Mouse (Mus musculus) liver, postnatal 0 days (tissue): ENCODE measurements around the gene Srp68. TPM values are rescaled to one million over a fixed set of nuclear protein-coding genes. Genes with fewer than 3 reads are reported as not detected.
A peak's percentile ranks its signal among the peaks of the same experiment; 100 is the strongest.

Experiments
- ATAC-seq: fragments of 200-750 bp; cut with Nextera tagmentation; 2 replicates; pipeline ENCODE4 v1.8.0; 2017; ENCODE audit warnings: mild to moderate bottlenecking, moderate library complexity
- DNase-seq: peaks from one replicate; pipeline ENCODE4 v3.0.0-alpha.2; 2016
- H3K27ac ChIP-seq: fragments of 300-500 bp; sonication (generic); 2 replicates; pipeline ENCODE4 v1.5.1; 2014; ENCODE audit warnings: antibody characterized with exemption, moderate library complexity, mild to moderate bottlenecking, low read depth
- H3K27me3 ChIP-seq: fragments of 300-500 bp; sonication (generic); 2 replicates; pipeline ENCODE4 v1.6.1; 2014; ENCODE audit warnings: low read length, control low read depth, mixed read lengths; ENCODE audit not compliant: insufficient read depth
- H3K36me3 ChIP-seq: fragments of 300-500 bp; sonication (generic); replicated peaks from 2 replicates; pipeline ENCODE4 v1.6.1; 2014; ENCODE audit warnings: mild to moderate bottlenecking, control low read depth, low read length, moderate library complexity, mixed read lengths; ENCODE audit not compliant: insufficient read depth
- H3K4me1 ChIP-seq: fragments of 300-500 bp; sonication (generic); 2 replicates; pipeline ENCODE4 v1.6.1; 2014; ENCODE audit warnings: antibody characterized with exemption, mild to moderate bottlenecking, control low read depth; ENCODE audit not compliant: insufficient read depth
- H3K4me2 ChIP-seq: fragments of 300-500 bp; sonication (generic); 2 replicates; pipeline ENCODE4 v1.6.1; 2014; ENCODE audit warnings: low read depth, mild to moderate bottlenecking, low read length, moderate library complexity, mixed read lengths
- H3K4me3 ChIP-seq: fragments of 300-500 bp; sonication (generic); 2 replicates; pipeline ENCODE4 v1.5.1; 2014; ENCODE audit warnings: low read depth, low read length
- H3K9ac ChIP-seq: fragments of 300-500 bp; sonication (generic); replicated peaks from 2 replicates; pipeline ENCODE4 v1.6.1; 2014; ENCODE audit warnings: mild to moderate bottlenecking, moderate library complexity
- H3K9me3 ChIP-seq: fragments of 300-500 bp; sonication (generic); 2 replicates; pipeline ENCODE4 v1.6.1; 2016; ENCODE audit warnings: mild to moderate bottlenecking, control low read depth, low read length, mixed read lengths
- CTCF ChIP-seq: sonication (generic); IDR thresholded peaks from 2 replicates; pipeline ENCODE4 v1.5.1; 2016; ENCODE audit warnings: antibody characterized with exemption, low read depth
- EP300 ChIP-seq: IDR thresholded peaks from 2 replicates; pipeline ENCODE4 v1.6.1; 2016; ENCODE audit warnings: antibody characterized with exemption, low read depth, mild to moderate bottlenecking
- WGBS: fragments of 180-500 bp; shearing (Covaris S2); extraction: QIAGEN DNeasy Blood & Tissue Kit; methylation state at CpG from one replicate; pipeline ENCODE4 v1.1.7; 2014; ENCODE audit not compliant: insufficient replicate concordance; 5-methylcytosine and 5-hydroxymethylcytosine counted together
- polyA plus RNA-seq: library from polyadenylated mRNA; unstranded; fragments of >200 nt; fragmentation: Nextera tagmentation; extraction: Ambion mirVana; gene quantifications from 2 replicates; pipeline ENCODE4 v1.2.1, GENCODE M21; 2015

The Srp68 gene
- polyA plus RNA-seq, 1 experiment from 2014 or later = 23.8 TPM

DNA sequence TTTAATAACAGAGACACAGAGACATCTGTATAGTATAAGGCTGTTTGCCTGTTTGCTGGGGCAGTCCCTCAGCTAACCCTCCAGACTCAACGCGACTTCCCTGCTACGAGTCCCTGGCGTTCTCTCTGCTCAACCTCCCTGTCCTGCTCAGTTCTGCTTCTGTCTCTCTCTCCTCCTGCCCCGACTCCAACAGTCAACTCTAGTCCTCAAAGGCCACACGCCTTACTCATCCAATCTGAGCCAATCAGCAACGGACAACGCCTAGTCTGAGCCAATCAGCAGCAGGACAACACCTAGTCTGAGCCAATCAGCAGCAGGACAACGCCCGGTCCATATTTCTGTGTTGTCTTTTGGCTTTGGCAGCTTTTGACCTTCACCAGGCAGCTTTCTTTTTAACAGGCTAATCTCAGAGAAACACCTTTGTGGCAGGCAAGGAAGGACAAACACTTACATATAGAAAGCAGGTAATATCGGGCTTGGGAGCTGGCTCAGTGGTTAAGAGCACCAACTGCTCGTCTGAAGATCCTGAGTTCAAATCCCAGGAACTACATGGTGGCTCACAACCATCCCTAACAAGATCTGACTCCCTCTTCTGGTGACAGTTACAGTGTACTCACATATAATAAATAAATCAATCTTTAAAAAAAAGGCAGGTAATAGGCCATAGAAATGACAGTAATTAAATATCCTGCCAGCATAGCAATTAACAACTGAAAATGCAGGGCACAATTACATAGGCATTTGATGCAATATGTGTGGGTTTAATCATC is 33.9 kb upstream of the Srp68 start:
- no peak overlapping the region for H3K4me2 ChIP-seq
- H3K9ac ChIP-seq = no peak overlapping the region
- ATAC-seq = peak; percentile 63
- 86% methylated on average over 12 of the region's 12 CpGs for WGBS
- no peak overlapping the region for H3K4me3 ChIP-seq
- DNase-seq = no peak
- H3K27me3 ChIP-seq = no peaks in the 10 kb centered on the region
- no peak overlapping the region for H3K27ac ChIP-seq
- no peaks in the 10 kb centered on the region for H3K9me3 ChIP-seq
- no peak for TF ChIP-seq EP300
- no peak for TF ChIP-seq CTCF
- peaks cover 17% of the 10 kb centered on the region for H3K36me3 ChIP-seq
- peaks cover 14% of the 10 kb centered on the region for H3K4me1 ChIP-seq

GRCm38 (mm10) chr11:116307019-116307725 is 33.2 kb upstream of the Srp68 start, which contains the start of gene Exoc7:
Exoc7 (minus strand) TSS chr11:116307233.
- Histone ChIP-seq H3K4me2 (peak within 1 kb of the TSS; percentile 81), H3K9me3 (no peaks in the 10 kb centered on the region), H3K4me1 (peaks cover 14% of the 10 kb centered on the region), H3K4me3 (peak within 1 kb of the TSS; percentile 77), H3K27ac (peak within 1 kb of the TSS; percentile 49), H3K9ac (peak within 1 kb of the TSS; percentile 72), H3K27me3 (no peaks in the 10 kb centered on the region), H3K36me3 (peaks cover 24% of the 10 kb centered on the region)
- DNase-seq = no peak
- TF ChIP-seq CTCF (no peak), EP300 (no peak)
- ATAC-seq = no peak
- WGBS = 74% methylated on average over 10 of the region's 10 CpGs

GRCm38 (mm10) chr11:116306126-116306982 is 32.3 kb upstream of the Srp68 start:
- Histone ChIP-seq H3K4me2 (peak overlapping the region; percentile 81), H3K27ac (peak overlapping the region; percentile 49), H3K9ac (peak overlapping the region; percentile 72), H3K4me1 (peaks cover 14% of the 10 kb centered on the region), H3K27me3 (no peaks in the 10 kb centered on the region), H3K9me3 (no peaks in the 10 kb centered on the region), H3K4me3 (peak overlapping the region; percentile 77), H3K36me3 (peaks cover 26% of the 10 kb centered on the region)
- TF ChIP-seq CTCF (no peak), EP300 (peak; percentile 72; the same call in 1 of the 2 replicates)
- peak; percentile 90 for ATAC-seq
- DNase-seq = peak; percentile 98
- under 1% methylated on average over 46 of the region's 53 CpGs for WGBS

DNA sequence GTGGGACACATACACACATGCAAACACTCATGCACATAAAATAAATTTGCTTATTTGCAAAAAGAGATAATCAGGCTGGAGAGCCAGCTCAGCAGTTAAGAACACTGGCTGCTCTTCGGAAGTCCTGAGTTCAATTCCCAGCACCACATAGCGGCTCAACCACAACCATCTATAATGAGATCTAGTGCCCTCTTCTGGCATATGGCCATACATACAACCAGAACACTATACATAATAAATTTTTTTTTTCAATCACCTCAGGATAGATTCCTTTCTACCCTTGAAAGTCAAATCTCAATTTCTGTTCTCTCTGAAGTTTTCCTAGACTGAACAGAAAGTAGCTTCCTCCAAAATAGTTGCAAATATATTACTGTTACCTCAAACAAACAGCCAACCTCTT is 31.4 kb upstream of the Srp68 start:
- no peak overlapping the region for H3K27ac ChIP-seq
- 89% methylated on average over 2 of the region's 2 CpGs for WGBS
- H3K9me3 ChIP-seq = no peaks in the 10 kb centered on the region
- TF ChIP-seq EP300 (no peak), CTCF (peak; percentile 23; the same call in 1 of the 2 replicates)
- peak overlapping the region; percentile 72; the same call in 1 of the 2 replicates for H3K9ac ChIP-seq
- H3K27me3 ChIP-seq = no peaks in the 10 kb centered on the region
- DNase-seq (no peak), ATAC-seq (no peak)
- peak overlapping the region; percentile 81; the same call in 1 of the 2 replicates for H3K4me2 ChIP-seq
- H3K36me3 ChIP-seq = peaks cover 34% of the 10 kb centered on the region
- H3K4me1 ChIP-seq = peaks cover 14% of the 10 kb centered on the region
- H3K4me3 ChIP-seq = peak overlapping the region; percentile 77

DNA sequence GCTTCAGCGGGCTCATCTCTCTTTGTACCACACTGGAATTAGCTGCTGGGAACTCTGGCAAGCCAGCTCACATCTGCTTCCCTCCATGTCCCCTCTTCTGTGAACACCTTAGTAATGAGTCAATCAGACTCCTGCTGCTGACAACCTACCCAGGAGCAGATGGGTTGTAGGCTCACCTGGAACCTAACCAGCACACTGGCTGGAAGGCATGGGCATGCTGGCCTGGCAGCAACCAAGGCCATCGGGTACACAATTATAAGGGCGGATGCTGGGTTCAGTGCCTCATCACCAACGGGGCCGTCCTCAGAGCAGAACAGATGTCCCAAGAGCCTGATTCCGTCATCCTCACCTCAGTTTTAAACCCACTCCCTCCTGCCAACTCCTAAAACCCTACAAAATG is 24.6 kb upstream of the Srp68 start:
- Histone ChIP-seq H3K27ac (no peak overlapping the region), H3K9ac (no peak overlapping the region), H3K4me2 (no peak overlapping the region), H3K4me1 (no peaks in the 10 kb centered on the region), H3K36me3 (peaks cover 57% of the 10 kb centered on the region), H3K4me3 (no peak overlapping the region), H3K27me3 (no peaks in the 10 kb centered on the region), H3K9me3 (no peaks in the 10 kb centered on the region)
- TF ChIP-seq EP300 = no peak
- no peak for TF ChIP-seq CTCF
- ATAC-seq (no peak), DNase-seq (no peak)
- 89% methylated on average over 6 of the region's 6 CpGs for WGBS
